Mouse (Mus musculus) gastrocnemius, postnatal 25 days (tissue): ENCODE measurements around the gene Lcn4. TPM values are rescaled to one million over a fixed set of nuclear protein-coding genes. Genes with fewer than 3 reads are reported as not detected.

Experiments used
- DNase-seq: peaks from one replicate; pipeline ENCODE4 v3.0.0; 2022
- total RNA-seq, 2 experiments: library from RNA; stranded (reverse); gene quantifications; 1 replicate in 1 of 2; 2 replicates in 1 of 2; pipeline ENCODE4 v1.2.3; 2021

The Lcn4 gene
- total RNA-seq, 2 experiments from 2014 or later: not detected

- DNase-seq: no peak
Observed at GRCm38 (mm10) chr2:26634629-26635488, 36.2 kb downstream of the Lcn4 start.

GRCm38 (mm10) chr2:26633953-26634530 lies 37.0 kb downstream of the Lcn4 start:
- no peak for DNase-seq

- DNase-seq: no peak
Observed at GRCm38 (mm10) chr2:26632541-26633395, 38.3 kb downstream of the Lcn4 start.

- no peak for DNase-seq
Observed at GRCm38 (mm10) chr2:26628792-26629437, 42.2 kb downstream of the Lcn4 start.

- peak; percentile 44 for DNase-seq
Observed at GRCm38 (mm10) chr2:26627921-26628739, 43.0 kb downstream of the Lcn4 start, which contains the start of gene Fam69b. TSS of gene Fam69b (plus strand) at chr2:26628457.

- DNase-seq: no peak
Observed at GRCm38 (mm10) chr2:26626081-26626480, 45.0 kb downstream of the Lcn4 start.

GRCm38 (mm10) chr2:26625419-26625818 lies 45.7 kb downstream of the Lcn4 start:
- no peak for DNase-seq

- DNase-seq: no peak
Observed at GRCm38 (mm10) chr2:26622984-26623383, 48.1 kb downstream of the Lcn4 start.

GRCm38 (mm10) chr2:26621246-26621645 lies 49.8 kb downstream of the Lcn4 start:
- no peak for DNase-seq

GRCm38 (mm10) chr2:26617928-26618327 lies 53.2 kb downstream of the Lcn4 start:
- no peak for DNase-seq

Other genes with a start within 250 kb of the Lcn4 start
- 10 to 100 TPM; 22.0 to 23.9 TPM for gene Sec16a, start 226.1 kb downstream of the Lcn4 start, total RNA-seq
- 1 to 10 TPM; 7.0 to 9.2 TPM for gene Notch1, start 154.6 kb downstream of the Lcn4 start, total RNA-seq
- 10 to 100 TPM; 42.3 to 67.2 TPM for gene Egfl7, start 91.3 kb downstream of the Lcn4 start, total RNA-seq
- gene Gm20532, start 84.6 kb downstream of the Lcn4 start, total RNA-seq: not detected
- 10 to 100 TPM in 1 of 2 experiments, 1 to 10 TPM in 1; 3.0 to 14.6 TPM for gene Agpat2, start 66.9 kb downstream of the Lcn4 start, total RNA-seq
- gene Fam69b, start 42.8 kb downstream of the Lcn4 start, total RNA-seq: 1 to 10 TPM; 1.3 to 2.5 TPM
- gene Abo, start 193.7 kb upstream of the Lcn4 start, total RNA-seq: not detected
- gene Surf6, start 231.6 kb upstream of the Lcn4 start, total RNA-seq: 10 to 100 TPM; 10.3 to 12.0 TPM
- 10 to 100 TPM; 16.2 to 17.6 TPM for gene Med22, start 239.4 kb upstream of the Lcn4 start, total RNA-seq
- 100 to 1,000 TPM; 236 to 242 TPM for gene Rpl7a, start 239.5 kb upstream of the Lcn4 start, total RNA-seq
- gene Surf2, start 245.1 kb upstream of the Lcn4 start, total RNA-seq: 10 to 100 TPM; 10.9 to 12.5 TPM
- 10 to 100 TPM; 27.4 to 33.1 TPM for gene Surf1, start 245.2 kb upstream of the Lcn4 start, total RNA-seq